Mouse (Mus musculus): ENCODE measurements around the gene Adcy1. TPM values are rescaled to one million over a fixed set of nuclear protein-coding genes. Genes with fewer than 3 reads are reported as not detected.

Gene Adcy1
- total and polyA plus RNA-seq, 3 experiments, result 1.1 to 3.1 (median 2.5) TPM

DNA sequence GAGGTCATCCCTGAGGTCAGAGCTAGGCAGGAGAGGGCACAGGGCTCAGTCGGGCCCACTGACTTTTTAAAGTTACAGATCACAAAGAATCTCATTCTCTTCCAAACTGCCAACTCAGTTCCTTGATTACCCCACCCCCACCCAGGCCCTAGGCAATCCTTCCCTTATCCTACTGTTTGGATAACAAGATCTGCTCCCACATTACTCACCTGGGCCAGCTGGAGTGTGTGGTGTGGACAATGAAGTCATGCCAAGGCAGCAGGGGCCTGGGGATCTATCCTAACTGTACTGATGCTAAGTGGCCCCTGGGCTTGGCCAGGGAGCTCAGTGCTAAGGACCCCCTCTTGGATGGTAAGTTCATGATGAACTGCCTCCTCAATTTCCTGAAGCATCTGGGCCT lies 121.1 kb downstream of the Adcy1 start:
- no peak for DNase-seq

DNA sequence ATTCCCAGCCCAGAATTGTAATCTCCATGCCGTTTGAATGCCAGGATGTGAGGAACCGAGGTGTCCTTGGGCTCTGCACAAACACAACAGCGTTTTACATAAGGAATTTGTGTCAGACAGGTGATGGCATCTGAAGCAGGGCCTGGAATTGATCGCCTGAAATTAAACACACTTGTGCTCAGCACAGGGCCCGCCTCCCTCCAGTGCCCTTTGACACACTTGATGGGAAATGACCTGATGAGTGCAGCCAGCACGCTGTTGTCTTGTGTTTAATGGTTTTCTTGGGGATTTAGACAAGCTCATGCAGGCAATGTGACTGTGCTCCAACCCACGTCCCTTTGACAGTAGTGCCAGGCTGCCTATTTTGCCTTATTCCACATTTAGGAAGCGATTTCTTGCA lies 124.2 kb downstream of the Adcy1 start:
- DNase-seq, result no peak

DNA sequence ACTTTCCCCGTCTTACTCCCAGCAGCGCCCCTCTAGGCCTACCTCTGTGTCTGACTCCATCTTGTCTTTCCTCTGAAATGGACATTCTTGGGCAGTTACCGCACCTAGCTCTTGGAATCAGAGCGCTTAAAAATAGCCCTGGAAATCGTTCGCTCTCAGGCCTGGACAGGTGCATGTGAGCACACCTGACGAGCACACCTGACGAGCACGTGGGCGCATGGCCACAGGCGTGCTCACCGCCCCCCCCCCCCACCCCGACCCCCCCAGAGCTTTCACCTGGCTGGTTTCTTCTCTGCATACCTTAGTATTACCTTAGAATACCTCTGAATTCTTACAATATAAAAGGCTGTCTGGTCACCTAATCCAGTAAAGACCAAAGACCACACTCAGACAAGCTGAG lies 125.2 kb downstream of the Adcy1 start, which contains the start of gene Gm11985:
Gm11985 (minus strand) TSS at position 101 of the 400 bp plus-strand sequence.
- no peak for DNase-seq

DNA sequence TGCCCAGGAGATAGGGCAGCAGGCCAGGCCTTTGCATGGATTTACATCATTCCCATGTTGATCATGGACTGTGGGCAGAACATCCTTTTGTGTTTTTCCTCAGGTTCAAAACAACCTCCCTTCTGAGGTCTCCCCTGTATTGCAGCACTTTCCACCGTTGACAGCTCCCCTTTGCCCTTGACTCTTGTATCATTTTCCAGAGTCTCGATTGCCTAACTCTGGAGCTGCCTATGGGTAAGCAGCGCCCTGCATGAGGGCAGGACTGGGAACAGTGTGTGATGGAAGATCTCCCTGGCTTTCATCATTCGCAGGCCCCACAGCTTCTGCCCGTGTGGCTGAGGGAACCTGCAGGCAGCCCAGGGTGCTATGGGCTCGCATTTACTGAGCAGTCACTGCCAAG lies 129.4 kb downstream of the Adcy1 start:
- peak; percentile 17 for DNase-seq

DNA sequence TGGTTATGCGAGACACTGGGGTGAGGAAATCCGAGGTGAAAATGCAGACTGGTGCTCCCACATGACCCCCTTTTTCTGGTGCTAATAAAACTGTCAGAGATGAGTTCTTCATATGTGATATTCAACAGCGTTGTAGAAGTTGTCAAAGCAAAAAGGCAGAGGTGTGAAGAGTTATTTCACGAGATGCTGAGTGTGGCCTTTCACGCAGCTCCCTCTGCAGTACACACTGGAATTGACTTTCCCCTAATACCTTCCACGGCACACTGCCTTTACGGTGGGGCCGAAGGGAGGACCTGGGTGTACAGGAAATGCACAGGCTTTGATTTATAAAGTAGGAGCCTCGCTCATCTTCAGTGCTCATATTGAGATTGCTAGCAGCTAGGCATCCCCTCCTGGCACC lies 129.8 kb downstream of the Adcy1 start:
- no peak for DNase-seq

DNA sequence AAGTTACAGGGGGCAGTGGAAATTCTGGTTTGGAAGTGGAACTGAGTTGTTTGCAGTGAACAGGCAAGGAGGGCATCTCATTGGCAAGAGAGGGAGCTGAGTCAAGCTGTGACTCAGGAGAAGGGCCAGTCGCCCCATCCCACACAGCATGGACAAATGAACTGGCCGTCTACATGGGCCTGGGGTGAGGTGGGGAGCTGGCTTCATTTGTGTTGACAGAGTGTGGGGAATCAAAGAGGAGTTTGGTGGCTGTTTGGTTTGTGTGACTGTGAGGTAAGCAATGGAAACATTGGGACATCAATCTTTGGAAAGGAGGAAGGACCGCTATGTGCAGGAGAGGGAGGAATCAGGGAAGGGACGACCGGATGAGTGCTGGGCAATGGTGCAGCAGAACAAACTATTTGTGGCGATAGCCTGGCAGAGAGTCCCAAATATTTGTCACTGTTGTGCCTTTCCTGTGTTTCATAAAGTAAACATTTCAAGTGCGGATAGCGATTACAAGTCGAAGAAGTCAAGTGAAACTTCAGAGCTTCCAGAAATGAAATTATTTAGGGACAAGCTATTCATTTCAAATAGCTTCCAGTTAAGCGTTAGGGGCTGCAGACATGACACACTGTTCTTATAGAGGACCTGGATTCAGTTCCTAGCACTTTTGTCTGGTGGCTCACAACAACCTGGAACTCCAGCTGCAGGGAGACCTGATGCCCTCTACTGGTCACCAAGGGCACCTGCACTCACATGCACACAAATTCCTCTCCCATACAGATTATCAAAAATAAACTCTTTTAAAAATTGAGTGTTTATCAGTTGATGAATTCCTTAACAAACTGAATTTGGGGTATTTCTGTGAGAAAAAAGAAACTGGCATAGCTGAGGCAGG lies 131.4 kb downstream of the Adcy1 start:
- no peak for DNase-seq

DNA sequence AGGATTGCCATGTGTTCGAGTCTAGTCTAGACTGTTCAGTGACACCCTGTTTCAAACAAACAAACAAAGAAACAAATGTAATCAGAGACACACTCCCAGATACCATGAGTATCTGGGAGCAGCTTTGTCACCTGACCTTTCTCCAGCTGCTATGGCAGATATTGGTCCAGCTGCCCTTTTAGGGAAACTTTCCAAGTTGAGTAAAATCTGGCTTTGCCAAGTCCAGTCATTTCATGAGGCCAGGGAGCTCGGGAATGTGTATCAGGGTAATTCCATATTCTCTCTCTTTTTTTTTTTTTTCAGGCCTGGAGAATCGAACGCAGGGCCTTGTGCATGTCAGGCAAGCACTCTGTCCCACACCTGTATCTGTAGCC lies 132.0 kb downstream of the Adcy1 start:
- DNase-seq, result no peak

DNA sequence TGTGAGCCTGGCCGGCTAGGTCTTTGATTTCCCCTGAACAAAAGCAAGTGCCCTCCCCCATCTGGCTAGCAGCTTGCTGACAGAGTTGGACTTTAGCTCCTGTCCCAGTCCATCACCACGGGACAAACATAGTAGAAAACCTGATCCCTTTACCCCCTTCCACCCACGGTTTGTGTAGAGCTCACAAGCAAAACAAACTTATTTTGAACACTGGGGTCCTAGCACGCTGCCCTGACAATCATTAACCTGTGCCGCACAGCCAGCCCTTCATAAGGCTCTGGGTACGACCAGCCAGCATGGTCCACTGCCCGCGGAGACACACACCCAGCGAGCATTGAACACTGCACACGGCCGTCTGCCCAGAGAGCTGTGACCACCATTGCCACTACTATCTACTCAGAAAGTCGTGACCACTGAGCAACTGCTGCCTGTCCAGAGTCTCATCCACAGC lies 134.2 kb downstream of the Adcy1 start, which contains the start of gene Igfbp1:
Igfbp1 (plus strand) TSS at position 292 of the 451 bp plus-strand sequence.
- no peak for DNase-seq

DNA sequence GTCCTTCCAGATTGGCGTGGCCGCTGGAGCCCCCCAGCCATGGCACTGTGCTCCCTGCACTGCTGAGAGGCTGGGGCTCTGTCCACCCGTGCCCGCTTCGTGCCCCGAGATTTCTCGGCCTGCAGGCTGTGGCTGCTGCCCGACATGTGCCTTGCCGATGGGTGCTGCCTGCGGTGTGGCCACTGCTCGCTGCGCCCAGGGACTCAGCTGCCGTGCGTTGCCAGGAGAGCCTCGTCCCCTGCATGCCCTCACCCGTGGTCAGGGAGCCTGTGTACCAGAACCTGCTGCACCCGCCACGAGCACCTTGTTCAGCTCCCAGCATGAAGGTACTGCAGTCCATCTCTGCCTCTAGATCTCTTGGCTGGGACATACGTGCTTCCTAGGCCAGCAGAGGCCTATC lies 134.7 kb downstream of the Adcy1 start:
- DNase-seq, result no peak

DNA sequence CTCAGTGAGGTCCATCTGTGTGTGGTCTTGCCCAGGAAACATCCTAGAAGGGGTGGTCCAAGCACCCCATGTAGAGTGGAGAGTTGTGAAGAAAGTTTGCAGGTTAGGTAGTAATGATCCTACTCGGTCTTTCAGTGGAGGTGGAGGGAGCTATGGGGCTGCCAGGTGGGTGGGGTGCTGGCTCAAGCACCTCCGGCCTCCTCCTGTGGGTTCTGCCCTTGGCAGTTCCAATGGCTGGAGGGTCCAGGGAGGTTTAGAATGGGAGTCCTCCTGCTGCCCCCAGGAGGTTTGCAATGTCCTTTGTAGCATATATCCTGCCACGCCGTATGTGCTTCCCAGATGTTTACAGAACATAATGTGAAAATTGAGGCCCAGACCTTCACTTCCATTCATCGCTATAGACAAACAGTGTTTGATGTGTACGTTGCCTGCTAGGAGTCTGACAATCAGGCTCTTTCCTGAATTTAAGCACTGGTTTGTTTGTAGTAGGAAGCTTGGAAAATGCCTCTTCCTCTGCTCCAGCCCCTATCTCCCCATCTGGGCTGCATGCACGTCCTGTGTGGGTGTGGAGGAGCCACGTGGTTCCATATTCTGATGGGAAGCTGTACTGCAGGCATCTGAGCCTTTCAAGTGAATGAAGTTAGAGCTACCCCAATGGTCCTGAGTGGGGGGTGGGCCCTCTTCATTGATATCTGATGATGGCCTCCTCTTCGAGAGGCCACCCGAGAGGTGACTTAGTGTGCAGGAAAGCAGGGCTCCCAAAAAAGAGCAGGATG lies 135.4 kb downstream of the Adcy1 start:
- no peak for DNase-seq

DNA sequence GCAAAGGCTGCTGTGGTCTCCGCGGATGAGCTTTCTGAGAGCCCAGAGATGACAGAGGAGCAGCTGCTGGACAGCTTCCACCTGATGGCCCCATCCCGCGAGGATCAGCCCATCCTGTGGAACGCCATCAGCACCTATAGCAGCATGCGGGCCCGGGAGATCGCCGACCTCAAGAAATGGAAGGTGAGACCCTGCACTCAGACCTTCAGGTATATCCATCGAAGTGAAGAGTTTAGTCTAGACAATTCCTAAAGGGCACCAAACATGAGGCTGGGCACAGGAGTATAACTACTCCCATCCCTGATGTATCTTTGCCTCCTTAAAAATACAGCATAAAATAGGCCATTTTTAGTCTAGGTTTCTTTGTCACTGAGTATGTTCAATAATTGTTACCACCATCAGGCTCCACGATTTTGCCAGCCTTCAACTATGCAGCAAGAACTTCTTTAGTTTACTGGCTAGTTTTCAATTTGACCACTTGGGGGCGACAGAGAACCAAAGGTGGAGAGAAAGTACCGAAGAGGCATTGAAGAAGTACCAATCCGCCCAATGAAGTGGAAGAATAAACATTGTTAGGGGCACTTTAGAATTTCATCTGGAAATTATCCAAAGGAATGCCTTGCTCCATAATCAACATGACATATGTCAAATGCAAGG lies 136.6 kb downstream of the Adcy1 start:
- DNase-seq, result peak; percentile 46

DNA sequence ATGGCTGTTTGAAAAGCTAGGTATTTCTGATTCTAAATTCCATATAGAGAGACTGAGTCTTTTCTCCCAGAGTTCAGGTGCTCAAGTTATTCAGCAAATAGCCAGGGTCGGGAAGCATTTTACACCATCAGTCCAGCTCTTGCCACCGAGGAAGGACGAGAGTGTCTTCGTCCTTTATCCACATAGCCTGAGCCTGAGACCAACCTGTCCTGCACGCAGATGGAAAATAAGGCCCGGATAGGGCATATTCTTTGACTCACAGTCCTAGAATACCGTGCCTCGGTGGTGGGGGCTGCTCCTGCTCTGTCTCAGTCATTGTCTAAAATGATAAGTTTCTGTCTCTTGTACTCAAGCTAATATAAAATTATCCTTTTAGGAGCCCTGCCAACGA lies 137.1 kb downstream of the Adcy1 start:
- no peak for DNase-seq

DNA sequence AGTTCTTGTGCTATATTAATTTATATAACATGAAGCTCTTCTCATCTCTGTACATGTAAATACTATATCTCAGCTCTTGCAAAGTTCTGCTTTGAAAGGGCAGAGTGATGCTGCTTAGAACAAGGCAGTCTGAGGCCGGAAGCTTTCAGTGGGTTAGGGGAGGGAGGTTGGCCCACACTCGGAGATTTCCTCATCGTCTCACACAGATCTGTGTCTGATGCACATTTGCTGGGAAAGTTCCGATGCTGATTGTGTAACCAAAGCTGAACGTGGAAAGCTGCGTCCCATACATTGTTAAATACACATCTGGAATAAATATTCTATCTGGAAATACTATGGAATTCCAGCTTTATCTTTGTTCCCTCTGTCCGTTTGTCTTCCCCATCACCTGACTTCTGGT lies 138.9 kb downstream of the Adcy1 start:
- no peak for DNase-seq

DNA sequence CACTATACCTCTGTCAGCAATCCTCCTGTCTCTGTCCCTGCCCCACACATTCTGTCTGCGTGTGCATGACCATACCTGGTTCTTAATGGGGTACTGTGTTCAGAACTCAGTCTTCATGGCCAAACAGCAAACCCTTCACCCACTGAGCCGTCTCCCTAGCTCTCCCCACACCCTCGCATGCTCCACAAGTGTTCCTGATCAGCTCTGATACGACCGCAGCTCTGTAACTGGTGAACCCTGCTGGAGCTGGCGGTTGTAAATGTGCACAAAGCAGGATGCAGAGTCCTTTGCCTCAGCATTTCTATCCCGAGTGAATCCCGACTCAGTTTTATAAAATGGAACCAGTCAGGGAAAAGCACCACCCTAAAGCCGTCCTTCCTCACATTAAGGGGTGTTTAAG lies 140.6 kb downstream of the Adcy1 start:
- DNase-seq, result no peak

DNA sequence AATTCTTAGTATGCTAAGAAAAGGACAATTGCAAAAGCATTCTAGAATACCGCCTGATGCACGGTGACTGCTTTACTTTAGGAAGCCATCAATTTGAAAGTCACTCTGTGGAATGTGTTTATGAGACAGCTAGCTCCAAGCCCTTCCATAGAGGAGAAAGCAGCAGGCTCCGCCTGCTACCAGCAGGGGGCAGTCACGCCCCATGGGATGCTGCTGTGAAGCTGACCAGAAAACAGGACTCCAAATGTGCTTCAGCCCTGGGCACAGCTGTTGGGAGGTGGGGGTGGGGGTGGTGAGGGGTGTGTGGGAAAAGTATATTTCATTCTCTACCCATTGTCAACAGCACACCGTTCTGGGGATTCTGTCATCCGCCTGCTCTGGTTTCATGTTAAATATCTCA lies 147.1 kb downstream of the Adcy1 start:
- DNase-seq, result peak; percentile 79

DNA sequence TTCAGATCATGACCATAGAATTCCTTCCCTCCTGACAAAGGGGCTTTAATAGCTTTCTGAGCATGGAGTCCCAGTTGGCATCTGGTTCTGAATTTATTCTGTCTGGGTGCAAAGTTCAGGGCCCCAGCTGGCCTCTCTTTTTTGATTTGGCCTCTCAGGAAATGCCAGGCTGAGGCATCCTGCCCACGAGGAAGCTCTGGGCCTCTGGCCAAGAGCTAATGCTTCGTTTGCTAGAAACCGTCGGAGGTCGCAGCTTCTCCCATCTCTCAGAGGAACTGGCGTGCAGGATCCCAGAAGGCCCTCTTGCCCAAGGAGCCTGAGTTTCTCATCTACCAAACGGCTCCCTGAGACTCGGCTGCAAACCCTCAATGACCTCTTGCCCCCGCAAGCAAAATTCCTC lies 147.9 kb downstream of the Adcy1 start:
- peak; percentile 25 for DNase-seq

DNA sequence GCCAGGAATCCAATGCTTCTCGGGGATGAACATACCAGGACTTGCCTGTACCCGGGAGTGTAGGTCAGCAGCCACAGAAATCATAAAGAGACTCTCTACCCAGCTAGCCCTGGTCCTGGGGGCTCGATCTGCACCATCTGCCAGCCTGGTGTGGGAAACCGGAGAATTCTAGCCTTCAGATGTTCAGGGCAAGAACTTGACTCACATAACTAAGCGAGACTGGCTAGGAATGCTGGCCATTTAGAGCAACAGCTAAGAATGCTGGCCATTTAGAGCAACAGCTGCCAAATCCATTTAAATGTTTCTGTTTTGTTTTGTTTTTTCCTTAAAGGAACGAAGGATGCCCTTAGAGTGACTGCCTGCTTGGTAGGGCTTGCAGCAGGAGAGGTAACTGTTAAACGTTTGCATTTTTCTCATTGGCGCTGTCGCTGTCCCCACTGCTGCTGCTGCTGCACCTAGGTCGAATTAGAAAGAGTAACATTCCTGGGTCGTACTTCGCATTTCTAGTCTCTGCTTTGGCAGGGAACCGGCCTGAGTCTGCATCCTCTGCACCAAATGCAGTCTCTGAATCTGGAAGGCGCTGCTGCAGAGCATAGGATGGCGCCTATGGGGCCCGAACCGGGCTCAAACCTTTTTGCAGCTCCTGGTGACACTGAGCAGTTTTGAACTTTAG lies 149.0 kb downstream of the Adcy1 start:
- DNase-seq, result no peak

DNA sequence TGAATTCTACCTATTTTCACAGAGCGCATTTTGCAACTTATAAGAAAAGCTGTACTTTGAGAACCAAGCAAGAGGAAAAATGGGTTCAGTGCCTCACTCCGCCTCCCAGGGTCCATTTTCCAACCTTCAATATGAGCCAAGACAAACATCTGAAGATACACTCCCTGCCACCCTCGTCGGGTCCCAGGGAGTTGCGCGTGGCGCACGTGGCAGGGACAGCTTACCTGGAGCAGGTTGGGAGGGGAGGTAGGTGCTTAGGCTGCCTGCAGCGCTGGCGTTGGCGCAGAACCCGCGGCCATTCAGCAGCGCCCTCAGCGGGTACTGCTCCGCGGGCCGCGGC lies 149.8 kb downstream of the Adcy1 start:
- DNase-seq, result no peak

DNA sequence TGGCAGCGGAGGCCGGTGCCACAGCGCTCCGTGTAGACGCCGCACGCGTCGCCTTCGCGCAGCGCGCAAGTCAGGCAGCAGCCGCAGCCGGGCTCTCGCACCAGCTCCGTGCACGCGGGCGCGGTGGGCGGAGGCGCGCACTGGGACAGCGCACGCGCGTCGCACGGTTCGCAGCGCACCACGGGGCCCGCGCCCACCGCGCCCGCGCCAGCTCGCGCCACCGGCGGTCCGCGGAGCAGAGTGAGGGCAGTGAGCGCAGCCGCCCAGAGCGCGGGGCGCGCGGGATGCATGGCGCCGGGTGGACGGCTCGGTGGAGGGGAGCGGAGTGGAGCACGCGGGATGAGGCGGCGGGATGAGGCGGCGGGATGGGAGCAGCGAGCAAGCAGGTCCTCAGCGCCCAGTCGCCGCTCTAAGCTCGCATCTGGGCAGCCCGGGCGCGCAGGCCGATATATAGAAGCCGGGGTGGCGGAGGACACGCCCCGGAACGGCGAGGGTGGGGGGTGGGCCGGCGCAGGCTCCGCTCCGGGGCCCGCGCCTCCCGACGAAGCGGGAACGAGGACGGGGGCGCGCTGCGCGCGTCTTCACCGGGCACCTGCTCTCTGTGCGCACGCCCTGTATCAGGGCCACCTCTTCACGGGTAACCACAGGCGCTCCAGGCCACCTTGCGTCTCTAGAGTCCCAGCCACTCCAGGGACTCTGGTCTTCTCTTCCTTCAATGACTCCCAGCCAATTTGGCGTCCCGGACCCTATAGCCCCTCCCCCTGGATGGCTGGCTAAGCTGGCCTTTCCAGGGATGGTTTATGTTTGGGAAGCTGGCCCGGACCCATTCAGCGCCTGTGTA lies 150.4 kb downstream of the Adcy1 start, which contains the start of gene Igfbp3:
Igfbp3 (minus strand) TSS at position 423 of the 841 bp plus-strand sequence.
- DNase-seq, result peak; percentile 64

DNA sequence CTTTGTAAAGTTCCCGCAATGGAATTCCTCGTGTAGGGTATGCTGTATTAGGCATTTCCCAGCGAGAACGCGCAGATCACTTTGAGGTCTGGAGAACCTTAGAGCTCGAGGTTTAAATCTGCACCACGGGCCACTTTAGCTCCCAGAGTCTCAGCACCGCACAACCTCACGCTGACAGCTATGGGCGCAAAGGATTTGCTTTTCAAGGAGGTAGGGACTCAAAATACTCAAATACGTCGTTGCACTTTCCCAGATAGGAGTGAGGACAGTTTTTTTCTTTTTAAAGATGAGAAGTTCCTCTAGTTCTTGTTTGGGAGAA lies 151.0 kb downstream of the Adcy1 start:
- DNase-seq, result no peak

DNA sequence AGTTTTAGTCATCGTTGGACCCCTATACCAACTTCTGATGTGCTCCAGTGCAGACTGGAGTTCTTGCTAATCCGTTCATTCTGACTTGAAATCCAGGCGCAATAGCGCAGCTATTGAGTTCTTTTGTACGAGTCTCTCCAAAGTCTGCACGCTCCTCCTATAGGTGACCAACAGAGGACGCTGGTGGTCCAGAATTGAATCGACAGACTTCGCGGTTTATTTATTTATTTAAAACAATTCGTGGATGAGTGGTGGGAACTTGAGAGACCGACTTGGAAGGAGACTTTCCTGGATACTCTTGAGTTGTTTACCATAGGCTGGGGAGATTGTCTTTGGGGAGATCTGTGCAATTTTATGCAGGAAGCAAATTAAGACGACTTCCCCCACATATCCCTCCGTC lies 151.5 kb downstream of the Adcy1 start:
- peak; percentile 26 for DNase-seq

All from adrenal gland, adult 2 months (tissue).